Mouse (Mus musculus) cortical plate, adult 2 months (tissue): ENCODE measurements around the gene Ddah2. TPM values are rescaled to one million over a fixed set of nuclear protein-coding genes. Genes with fewer than 3 reads are reported as not detected.

Experiments used
- H3K27ac ChIP-seq: fragments of 200-500 bp; 2 replicates; pipeline ENCODE4 v1.5.1; 2012; ENCODE audit warnings: low read length, control low read depth, inconsistent platforms; ENCODE audit not compliant: insufficient read depth
- H3K4me1 ChIP-seq: fragments of 200-500 bp; 2 replicates; pipeline ENCODE4 v1.6.1; 2011; ENCODE audit warnings: low read length; ENCODE audit not compliant: control insufficient read depth, insufficient read depth
- H3K4me3 ChIP-seq: fragments of 200-500 bp; 2 replicates; pipeline ENCODE4 v1.5.1; 2011; ENCODE audit warnings: mild to moderate bottlenecking, low read length, control low read depth; ENCODE audit not compliant: insufficient read depth
- CTCF ChIP-seq: fragments of 200-500 bp; IDR thresholded peaks from 2 replicates; pipeline ENCODE4 v1.5.1; 2011; ENCODE audit warnings: mild to moderate bottlenecking, control low read depth, low read length; ENCODE audit not compliant: insufficient read depth; ENCODE audit errors: extremely low read depth
- POLR2A ChIP-seq: fragments of 200-500 bp; IDR thresholded peaks from 2 replicates; pipeline ENCODE4 v1.6.1; 2011; ENCODE audit warnings: mild to moderate bottlenecking, low read length, control low read depth; ENCODE audit not compliant: insufficient read depth; ENCODE audit errors: extremely low read depth
- polyA plus RNA-seq: library from polyadenylated mRNA; depleted of rRNA; stranded (reverse); fragments of >200 nt; gene quantifications from 2 replicates; pipeline ENCODE4 v1.2.3, GENCODE M21; 2012

Ddah2 gene
- polyA plus RNA-seq, 1 experiment = 26.8 TPM

- Histone ChIP-seq H3K4me3 (peak overlapping the region; percentile 27), H3K4me1 (no peaks in the 10 kb centered on the region), H3K27ac (peak overlapping the region; percentile 60)
- TF ChIP-seq CTCF (no peak), POLR2A (peak; percentile 43; the same call in 1 of the 2 replicates)
Measured at GRCm38 (mm10) chr17:35051156-35052086, 7.4 kb upstream of the Ddah2 start.

- Histone ChIP-seq H3K4me3 (no peak overlapping the region), H3K4me1 (no peaks in the 10 kb centered on the region), H3K27ac (no peak overlapping the region)
- TF ChIP-seq POLR2A (no peak), CTCF (no peak)
Measured at GRCm38 (mm10) chr17:35052271-35052798, 6.5 kb upstream of the Ddah2 start.

- TF ChIP-seq POLR2A = no peak
- TF ChIP-seq CTCF = no peak
- no peaks in the 10 kb centered on the region for H3K4me1 ChIP-seq
- H3K27ac ChIP-seq = no peak overlapping the region
- H3K4me3 ChIP-seq = no peak overlapping the region
Measured at GRCm38 (mm10) chr17:35055691-35056495, 2.9 kb upstream of the Ddah2 start.

- H3K27ac ChIP-seq = no peak overlapping the region
- TF ChIP-seq CTCF (no peak), POLR2A (no peak)
- H3K4me1 ChIP-seq = no peaks in the 10 kb centered on the region
- no peak overlapping the region for H3K4me3 ChIP-seq
Measured at GRCm38 (mm10) chr17:35057090-35057489, 1.7 kb upstream of the Ddah2 start.

- peak overlapping the region; percentile 86; the same call in 1 of the 2 replicates for H3K4me3 ChIP-seq
- TF ChIP-seq CTCF (no peak), POLR2A (no peak)
- H3K4me1 ChIP-seq = no peaks in the 10 kb centered on the region
- H3K27ac ChIP-seq = no peak overlapping the region
Measured at GRCm38 (mm10) chr17:35058316-35058715, 519 bp upstream of the Ddah2 start.

GRCm38 (mm10) chr17:35060071-35060470 lies 1.2 kb downstream of the Ddah2 start:
- Histone ChIP-seq H3K27ac (no peak overlapping the region), H3K4me1 (no peaks in the 10 kb centered on the region), H3K4me3 (peak overlapping the region; percentile 86; the same call in 1 of the 2 replicates)
- TF ChIP-seq POLR2A (no peak), CTCF (no peak)

- no peak overlapping the region for H3K27ac ChIP-seq
- TF ChIP-seq POLR2A (no peak), CTCF (no peak)
- no peaks in the 10 kb centered on the region for H3K4me1 ChIP-seq
- H3K4me3 ChIP-seq = no peak overlapping the region
Measured at GRCm38 (mm10) chr17:35060737-35061297, 2.0 kb downstream of the Ddah2 start.

GRCm38 (mm10) chr17:35061299-35061698 lies 2.5 kb downstream of the Ddah2 start:
- no peak overlapping the region for H3K4me3 ChIP-seq
- TF ChIP-seq CTCF (no peak), POLR2A (no peak)
- no peaks in the 10 kb centered on the region for H3K4me1 ChIP-seq
- H3K27ac ChIP-seq = no peak overlapping the region

GRCm38 (mm10) chr17:35063466-35063865 lies 4.6 kb downstream of the Ddah2 start:
- TF ChIP-seq CTCF (no peak), POLR2A (no peak)
- Histone ChIP-seq H3K4me1 (no peaks in the 10 kb centered on the region), H3K27ac (no peak overlapping the region), H3K4me3 (no peak overlapping the region)
